Mouse (Mus musculus) hindbrain, postnatal 0 days (tissue): ENCODE measurements around the gene Layn. TPM values are rescaled to one million over a fixed set of nuclear protein-coding genes. Genes with fewer than 3 reads are reported as not detected.

Experiments used
- ATAC-seq: fragments of 200-750 bp; cut with Nextera tagmentation; 2 replicates; pipeline ENCODE4 v1.8.0; 2017; ENCODE audit warnings: mild to moderate bottlenecking, moderate TSS enrichment, moderate library complexity
- DNase-seq: peaks from one replicate; pipeline ENCODE4 v3.0.0-alpha.2; 2015; ENCODE audit warnings: low spot score
- H3K27ac ChIP-seq: fragments of 300-500 bp; sonication (generic); 2 replicates; pipeline ENCODE4 v1.5.1; 2014; ENCODE audit warnings: mild to moderate bottlenecking
- H3K27me3 ChIP-seq: fragments of 300-500 bp; sonication (generic); 2 replicates; pipeline ENCODE4 v1.6.1; 2014; ENCODE audit warnings: low read length, mixed read lengths; ENCODE audit not compliant: insufficient read depth
- H3K36me3 ChIP-seq: fragments of 300-500 bp; sonication (generic); 2 replicates; pipeline ENCODE4 v1.6.1; 2014; ENCODE audit warnings: low read length, mixed read lengths; ENCODE audit not compliant: insufficient read depth
- H3K4me1 ChIP-seq: fragments of 300-500 bp; sonication (generic); 2 replicates; pipeline ENCODE4 v1.6.1; 2014; ENCODE audit warnings: antibody characterized with exemption, low read length, mixed read lengths; ENCODE audit not compliant: insufficient read depth
- H3K4me2 ChIP-seq: fragments of 300-500 bp; sonication (generic); 2 replicates; pipeline ENCODE4 v1.6.1; 2014; ENCODE audit warnings: low read depth, mild to moderate bottlenecking, low read length, moderate library complexity, mixed read lengths
- H3K4me3 ChIP-seq: fragments of 300-500 bp; sonication (generic); 2 replicates; pipeline ENCODE4 v1.5.1; 2014; ENCODE audit warnings: low read length
- H3K9ac ChIP-seq: fragments of 300-500 bp; sonication (generic); replicated peaks from 2 replicates; pipeline ENCODE4 v1.6.1; 2014; ENCODE audit warnings: mild to moderate bottlenecking, low read length, moderate library complexity, mixed read lengths
- H3K9me3 ChIP-seq: fragments of 300-500 bp; sonication (generic); 2 replicates; pipeline ENCODE4 v1.6.1; 2016; ENCODE audit warnings: low read length, mixed read lengths
- CTCF ChIP-seq: IDR thresholded peaks from 2 replicates; pipeline ENCODE4 v1.5.1; 2016; ENCODE audit warnings: antibody characterized with exemption, control low read depth, low read depth
- WGBS: fragments of 180-500 bp; shearing (Covaris S2); extraction: QIAGEN DNeasy Blood & Tissue Kit; methylation state at CpG from one replicate; pipeline ENCODE4 v1.1.7; 2014; 5-methylcytosine and 5-hydroxymethylcytosine counted together
- microRNA counts: library from miRNA; unstranded; fragments of <30 nt; microRNA quantifications from one replicate; lab custom pipeline; 2015
- microRNA-seq, 2 experiments: library from miRNA; unstranded; fragments of <30 nt; microRNA quantifications; one replicate each; pipeline ENCODE4; 2016
- polyA plus RNA-seq: library from polyadenylated mRNA; unstranded; fragments of >200 nt; fragmentation: Nextera tagmentation; extraction: Ambion mirVana; gene quantifications from 2 replicates; pipeline ENCODE4 v1.2.1, GENCODE M21; 2015
- total RNA-seq: library from RNA; depleted of rRNA; stranded (reverse); fragments of >200 nt; gene quantifications from 2 replicates; pipeline ENCODE4 v1.2.3, GENCODE M21; 2014; rRNA removed

The Layn gene
- total and polyA plus RNA-seq, 2 experiments from 2014 or later, result 2.0 to 4.5 TPM

GRCm38 (mm10) chr9:51007726-51008067, 69.2 kb downstream of the Layn start:
- ATAC-seq (no peak), DNase-seq (no peak)
- peak overlapping the region; percentile 86; the same call in 1 of the 2 replicates for H3K27ac ChIP-seq

GRCm38 (mm10) chr9:51006846-51007245, 70.0 kb downstream of the Layn start:
- Histone ChIP-seq H3K9ac (no peak overlapping the region), H3K4me3 (no peak overlapping the region), H3K27ac (no peak overlapping the region), H3K9me3 (no peaks in the 10 kb centered on the region), H3K27me3 (no peaks in the 10 kb centered on the region), H3K4me2 (peak overlapping the region; percentile 77), H3K4me1 (no peaks in the 10 kb centered on the region), H3K36me3 (no peaks in the 10 kb centered on the region)
- no peak for ATAC-seq
- DNase-seq, result peak; percentile 80
- peak; percentile 78 for TF ChIP-seq CTCF
- WGBS, result 2% methylated on average over 4 of the region's 4 CpGs

More at GRCm38 (mm10) chr9:51007726-51008067, 69.2 kb downstream of the Layn start:
- H3K4me2 ChIP-seq, result peak overlapping the region; percentile 77
- no peaks in the 10 kb centered on the region for H3K27me3 ChIP-seq
- 11% methylated on average over 10 of the region's 10 CpGs for WGBS
- H3K9me3 ChIP-seq, result no peaks in the 10 kb centered on the region
- no peaks in the 10 kb centered on the region for H3K4me1 ChIP-seq
- H3K36me3 ChIP-seq, result no peaks in the 10 kb centered on the region
- peak overlapping the region; percentile 89 for H3K9ac ChIP-seq
- TF ChIP-seq CTCF, result no peak
- H3K4me3 ChIP-seq, result peak overlapping the region; percentile 96

MicroRNA genes within 50 kb of the gene (microRNA counts, 519-probe panel; counts per million panel counts)
- microRNA mmu-miR-34b-3p (lab: Ali Mortazavi, UCI) (1,930 counts per million, percentile 27 among the panel's probes with 10 or more counts), microRNA mmu-miR-34b-5p (lab: Ali Mortazavi, UCI) (2,254 counts per million, percentile 32 among the panel's probes with 10 or more counts), microRNA mmu-miR-34c (lab: Ali Mortazavi, UCI) (5,825 counts per million, percentile 94 among the panel's probes with 10 or more counts)

Small RNAs within 50 kb of the gene (microRNA-seq; reads per million reads assigned to microRNA genes)
- 146 to 228 reads per million in 2 experiments for gene Mir34b
- gene Mir34c, result 3,994 to 4,072 reads per million in 2 experiments

Other genes with a start within 250 kb of the Layn start
- 18.8 and 23.5 TPM in 2 replicates for gene Ppp2r1b, start 231.8 kb downstream of the Layn start, total RNA-seq
- 31.4 and 32.8 TPM in 2 replicates for gene Ppp2r1b, start 231.8 kb downstream of the Layn start, polyA plus RNA-seq
- 24.4 and 26.1 TPM in 2 replicates for gene Sik2, start 68.0 kb downstream of the Layn start, total RNA-seq
- gene Sik2, start 68.0 kb downstream of the Layn start, polyA plus RNA-seq, result 11.7 and 13.0 TPM in 2 replicates
- not detected in 2 replicates for gene Btg4, start 16.2 kb downstream of the Layn start, total RNA-seq
- gene Btg4, start 16.2 kb downstream of the Layn start, polyA plus RNA-seq, result not detected in 2 replicates
- gene 4833427G06Rik, start 25.0 kb upstream of the Layn start, total RNA-seq, result 2.0 TPM in 1 of 2 replicates, not detected in the other
- gene 4833427G06Rik, start 25.0 kb upstream of the Layn start, polyA plus RNA-seq, result 1.0 and 2.3 TPM in 2 replicates
- gene Gm32742, start 88.4 kb upstream of the Layn start, total RNA-seq, result not detected in 2 replicates
- 0.04 TPM in 1 of 2 replicates, not detected in the other for gene Gm32742, start 88.4 kb upstream of the Layn start, polyA plus RNA-seq
- 0.18 and 0.37 TPM in 2 replicates for gene Pou2af1, start 136.6 kb upstream of the Layn start, total RNA-seq
- gene Pou2af1, start 136.6 kb upstream of the Layn start, polyA plus RNA-seq, result 0.20 and 0.23 TPM in 2 replicates
- gene Colca2, start 201.5 kb upstream of the Layn start, total RNA-seq, result 1.3 and 1.4 TPM in 2 replicates
- 1.2 and 1.6 TPM in 2 replicates for gene Colca2, start 201.5 kb upstream of the Layn start, polyA plus RNA-seq